Mouse (Mus musculus): ENCODE results near the gene Scrn1. TPM values are rescaled to one million over a fixed set of nuclear protein-coding genes. Genes with fewer than 3 reads are reported as not detected.

Gene Scrn1
- polyA plus RNA-seq, 1 experiment = 12.7 TPM

DNA sequence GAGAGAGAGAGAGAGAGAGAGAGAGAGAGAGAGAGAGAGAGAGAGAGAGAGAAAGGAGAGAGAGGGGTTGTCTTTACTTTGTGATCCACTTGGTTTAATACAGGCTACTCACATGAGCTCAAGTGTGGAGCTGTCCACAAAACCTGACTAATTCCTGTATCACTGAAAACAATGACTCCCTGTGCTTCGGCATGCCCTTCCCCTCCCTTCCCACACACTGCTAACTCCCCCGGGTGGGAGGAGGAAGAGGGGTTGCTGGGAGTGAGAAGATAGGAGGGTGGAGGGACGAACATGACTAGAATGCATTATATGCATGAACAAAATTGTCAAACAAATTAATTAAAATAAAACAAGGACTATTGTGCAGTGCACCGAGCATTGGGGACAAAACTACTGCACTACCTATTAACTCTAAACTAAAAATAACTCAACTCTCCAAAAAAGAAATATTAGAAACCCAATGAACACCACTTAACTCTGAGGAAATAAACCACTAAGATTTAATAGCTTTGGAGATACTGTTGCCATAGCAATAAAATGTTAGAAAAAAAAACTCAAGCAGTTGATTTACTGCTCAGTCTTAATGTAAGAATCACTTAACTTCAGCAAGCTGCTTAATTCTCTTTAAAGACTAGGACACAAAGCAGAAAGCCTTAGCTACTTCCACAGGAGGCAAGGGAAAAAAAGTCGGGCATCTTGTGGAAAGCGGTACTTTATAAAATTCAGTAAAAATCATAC, 7.1 kb upstream of the Scrn1 start:
- Histone ChIP-seq H3K4me1 (ENCODE audit: control insufficient read depth, insufficient read depth, low read length) (no peaks in the 10 kb centered on the region), H3K4me3 (replicated peaks; ENCODE audit: extremely low read depth, low read depth, low read length) (no peak overlapping the region)
- no peak for DNase-seq
- WGBS = 31% methylated on average over 6 of the region's 6 CpGs
- no peak for TF ChIP-seq POLR2A (IDR thresholded peaks at IDR 0.05; ENCODE audit: borderline replicate concordance, extremely low read depth, low read depth, low read length)
- no peak for TF ChIP-seq CTCF (IDR thresholded peaks at IDR 0.05; ENCODE audit: insufficient read depth, low read length)

DNA sequence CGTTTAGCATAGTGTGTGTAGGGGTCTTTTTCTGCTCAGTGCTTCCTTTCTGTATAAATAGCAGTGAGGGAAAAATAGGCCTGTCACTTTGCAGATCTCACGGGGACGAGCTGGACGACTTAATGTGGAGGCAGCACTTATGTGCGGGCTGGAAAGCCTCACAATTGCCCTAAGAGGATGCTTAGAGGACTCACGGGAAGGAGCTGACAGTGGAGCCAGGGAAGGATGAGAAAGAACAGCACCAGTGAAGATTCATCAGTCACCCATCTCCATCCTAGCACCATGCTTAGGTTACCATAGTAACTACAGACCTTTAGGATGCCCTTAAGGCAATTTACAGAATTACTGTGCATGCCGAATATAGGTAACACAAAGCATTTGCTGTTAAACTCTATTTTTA, 3.5 kb upstream of the Scrn1 start:
- DNase-seq = no peak
- 65% methylated on average over 7 of the region's 7 CpGs for WGBS
- no peak for TF ChIP-seq POLR2A (IDR thresholded peaks at IDR 0.05; ENCODE audit: borderline replicate concordance, extremely low read depth, low read depth, low read length)
- TF ChIP-seq CTCF (IDR thresholded peaks at IDR 0.05; ENCODE audit: insufficient read depth, low read length) = no peak
- H3K4me1 ChIP-seq (ENCODE audit: control insufficient read depth, insufficient read depth, low read length) = peaks cover 3% of the 10 kb centered on the region; the same call in 1 of the 2 replicates
- no peak overlapping the region for H3K4me3 ChIP-seq (replicated peaks; ENCODE audit: extremely low read depth, low read depth, low read length)

DNA sequence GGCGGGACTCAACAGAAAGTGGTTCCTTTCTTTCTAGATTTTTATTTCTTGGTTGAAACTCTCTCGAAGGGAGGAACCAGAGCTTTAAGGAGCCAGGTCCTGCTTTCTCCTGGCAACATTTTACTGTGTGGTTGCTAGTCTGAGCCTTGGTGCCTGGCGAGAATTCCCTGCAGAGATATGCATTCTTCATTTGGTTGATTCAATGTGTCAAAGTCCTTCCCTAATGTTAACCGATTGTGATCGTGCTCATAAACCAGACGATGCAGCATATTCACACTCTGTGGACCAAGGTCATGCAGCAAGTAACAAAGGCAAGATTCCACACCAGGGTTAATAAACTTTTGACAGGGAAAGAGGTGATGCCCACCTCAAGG, 244 bp upstream of the Scrn1 start:
- no peak for DNase-seq
- TF ChIP-seq CTCF (IDR thresholded peaks at IDR 0.05; ENCODE audit: insufficient read depth, low read length) = no peak
- no peak for TF ChIP-seq POLR2A (IDR thresholded peaks at IDR 0.05; ENCODE audit: borderline replicate concordance, extremely low read depth, low read depth, low read length)
- H3K4me3 ChIP-seq (replicated peaks; ENCODE audit: extremely low read depth, low read depth, low read length) = no peak overlapping the region
- 13% methylated on average over 6 of the region's 6 CpGs for WGBS
- H3K4me1 ChIP-seq (ENCODE audit: control insufficient read depth, insufficient read depth, low read length) = peaks cover 3% of the 10 kb centered on the region; the same call in 1 of the 2 replicates

DNA sequence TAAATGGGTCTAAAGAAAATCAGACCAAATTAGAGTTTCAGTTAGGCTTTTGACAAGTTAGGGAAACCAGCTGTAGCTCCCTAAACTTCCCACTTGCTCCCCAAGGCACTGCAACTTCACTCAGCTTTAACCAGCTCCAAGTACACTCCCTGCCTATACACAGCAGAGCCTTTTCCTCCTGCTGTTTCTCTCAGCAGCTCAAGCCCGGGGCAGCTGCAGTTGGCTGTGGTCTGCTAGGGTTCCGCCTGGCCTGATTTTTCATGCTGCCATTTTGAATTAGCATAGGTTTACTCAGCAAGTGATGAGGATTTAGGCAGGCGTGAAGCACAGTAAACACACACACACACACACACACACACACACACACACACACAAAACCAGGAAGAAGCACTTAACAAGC, 1.3 kb downstream of the Scrn1 start:
- no peak for DNase-seq
- TF ChIP-seq CTCF (IDR thresholded peaks at IDR 0.05; ENCODE audit: insufficient read depth, low read length) (no peak), POLR2A (IDR thresholded peaks at IDR 0.05; ENCODE audit: borderline replicate concordance, extremely low read depth, low read depth, low read length) (no peak)
- Histone ChIP-seq H3K4me1 (ENCODE audit: control insufficient read depth, insufficient read depth, low read length) (peaks cover 3% of the 10 kb centered on the region; the same call in 1 of the 2 replicates), H3K4me3 (replicated peaks; ENCODE audit: extremely low read depth, low read depth, low read length) (no peak overlapping the region)
- 69% methylated on average over 3 of the region's 3 CpGs for WGBS

DNA sequence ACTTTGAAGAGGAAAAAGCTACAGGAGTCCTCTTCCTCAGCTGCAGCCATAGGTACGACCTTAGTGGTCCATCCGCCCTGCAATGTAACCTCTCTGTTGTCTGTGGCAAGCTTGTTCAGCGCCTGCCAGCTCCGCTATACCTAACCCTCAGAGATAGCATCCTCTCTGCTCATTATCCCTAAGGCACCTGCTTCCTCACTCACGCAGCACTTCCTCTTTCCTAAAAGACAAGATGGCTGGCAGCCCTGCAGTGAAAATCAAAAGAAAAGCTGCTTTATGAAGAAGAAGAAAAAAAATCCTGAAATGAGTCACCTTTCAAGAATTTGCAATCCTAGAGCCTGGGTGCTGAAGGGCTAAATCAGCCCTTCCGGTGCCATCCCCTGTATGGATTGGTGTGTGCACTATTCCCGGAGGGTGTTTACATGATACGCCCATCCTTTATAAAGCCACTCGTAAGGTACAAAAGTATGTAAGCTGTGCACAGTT, 1.7 kb downstream of the Scrn1 start:
- H3K4me1 ChIP-seq (ENCODE audit: control insufficient read depth, insufficient read depth, low read length) = peaks cover 3% of the 10 kb centered on the region; the same call in 1 of the 2 replicates
- DNase-seq = no peak
- TF ChIP-seq CTCF (IDR thresholded peaks at IDR 0.05; ENCODE audit: insufficient read depth, low read length) = no peak
- TF ChIP-seq POLR2A (IDR thresholded peaks at IDR 0.05; ENCODE audit: borderline replicate concordance, extremely low read depth, low read depth, low read length) = no peak
- H3K4me3 ChIP-seq (replicated peaks; ENCODE audit: extremely low read depth, low read depth, low read length) = no peak overlapping the region
- WGBS = 63% methylated on average over 9 of the region's 9 CpGs

DNA sequence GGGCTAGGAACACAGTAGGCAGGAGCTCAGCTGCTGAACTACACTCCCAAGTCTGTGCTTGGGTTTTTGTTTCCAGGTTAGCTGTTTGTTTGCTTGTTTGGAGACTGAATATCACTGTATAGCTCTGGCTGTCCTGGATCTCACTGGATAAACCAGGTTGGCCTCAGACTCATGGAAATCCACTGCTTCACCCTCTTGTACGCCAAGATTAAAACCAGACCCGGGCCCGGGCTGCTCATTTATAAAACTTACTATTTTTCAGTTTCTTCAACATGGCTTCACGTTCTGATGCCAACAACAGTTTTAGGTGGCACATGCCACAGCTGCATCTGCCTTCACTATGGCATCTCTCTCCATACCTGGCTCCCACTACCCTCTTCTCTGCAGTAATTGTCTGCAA, 2.7 kb downstream of the Scrn1 start:
- no peak for DNase-seq
- H3K4me1 ChIP-seq (ENCODE audit: control insufficient read depth, insufficient read depth, low read length) = peaks cover 3% of the 10 kb centered on the region; the same call in 1 of the 2 replicates
- no peak overlapping the region for H3K4me3 ChIP-seq (replicated peaks; ENCODE audit: extremely low read depth, low read depth, low read length)
- WGBS = 93% methylated on average over 4 of the region's 4 CpGs
- TF ChIP-seq POLR2A (IDR thresholded peaks at IDR 0.05; ENCODE audit: borderline replicate concordance, extremely low read depth, low read depth, low read length) = no peak
- TF ChIP-seq CTCF (IDR thresholded peaks at IDR 0.05; ENCODE audit: insufficient read depth, low read length) = no peak

DNA sequence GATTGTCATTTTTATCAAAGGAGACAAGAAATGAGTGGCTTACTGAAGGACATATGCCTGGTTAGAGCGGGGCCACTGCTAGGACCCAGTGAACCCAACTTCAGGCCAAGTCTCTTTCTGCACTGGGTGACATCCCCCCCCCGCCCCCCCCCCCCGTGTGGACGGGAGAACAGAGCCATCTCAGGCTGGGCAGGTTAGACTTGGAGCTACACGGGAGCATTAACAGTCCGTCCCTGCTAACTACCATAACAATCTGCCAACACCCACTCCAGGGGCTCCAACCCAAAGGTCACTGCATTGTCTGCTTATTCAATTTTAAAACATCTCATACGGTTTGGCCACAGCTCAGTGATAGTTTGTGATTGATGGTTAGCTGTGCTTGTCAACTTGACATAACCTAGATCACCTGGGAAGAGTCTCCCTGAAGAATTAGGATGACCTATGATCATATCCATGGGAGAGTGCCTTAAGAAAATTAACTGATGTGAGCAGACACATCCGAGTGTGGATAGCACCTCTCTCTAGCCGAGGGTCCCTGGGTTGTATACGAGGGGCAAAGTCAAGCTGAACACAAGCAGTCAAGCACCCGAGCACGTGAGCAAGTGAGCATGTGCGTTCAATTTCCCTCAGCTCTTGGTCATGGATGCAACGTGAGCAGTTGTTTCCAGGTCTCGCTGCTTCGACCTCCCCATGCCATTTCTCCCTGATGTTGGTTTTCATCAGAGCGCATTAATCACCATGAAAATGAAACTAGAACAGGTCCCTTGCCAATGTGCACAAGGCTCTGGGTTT, 4.1 kb downstream of the Scrn1 start:
- TF ChIP-seq POLR2A (IDR thresholded peaks at IDR 0.05; ENCODE audit: borderline replicate concordance, extremely low read depth, low read depth, low read length) (no peak), CTCF (IDR thresholded peaks at IDR 0.05; ENCODE audit: insufficient read depth, low read length) (no peak)
- DNase-seq = no peak
- 65% methylated on average over 17 of the region's 17 CpGs for WGBS
- H3K4me3 ChIP-seq (replicated peaks; ENCODE audit: extremely low read depth, low read depth, low read length) = no peak overlapping the region
- H3K4me1 ChIP-seq (ENCODE audit: control insufficient read depth, insufficient read depth, low read length) = peaks cover 3% of the 10 kb centered on the region; the same call in 1 of the 2 replicates

DNA sequence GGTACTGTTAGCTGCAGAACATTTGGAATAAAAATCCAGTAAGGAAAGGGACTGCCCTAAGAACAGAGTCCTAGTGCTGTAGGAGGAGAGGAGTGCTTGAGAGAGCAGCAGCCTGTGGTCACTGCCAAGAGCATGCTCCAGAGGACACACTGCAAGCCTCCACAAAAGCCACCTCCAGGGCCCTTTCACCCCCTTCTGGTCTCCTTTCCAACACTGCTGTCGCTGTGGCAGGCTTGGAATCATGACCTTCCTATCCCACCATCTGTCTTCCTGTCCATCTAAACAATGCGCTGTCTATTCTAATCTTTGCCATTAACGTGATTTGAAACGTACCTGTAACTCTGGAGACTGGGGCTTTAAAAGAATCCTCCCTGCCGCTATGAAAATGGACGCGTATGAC, 7.8 kb downstream of the Scrn1 start:
- TF ChIP-seq POLR2A (IDR thresholded peaks at IDR 0.05; ENCODE audit: borderline replicate concordance, extremely low read depth, low read depth, low read length) (no peak), CTCF (IDR thresholded peaks at IDR 0.05; ENCODE audit: insufficient read depth, low read length) (no peak)
- no peak overlapping the region for H3K4me3 ChIP-seq (replicated peaks; ENCODE audit: extremely low read depth, low read depth, low read length)
- H3K4me1 ChIP-seq (ENCODE audit: control insufficient read depth, insufficient read depth, low read length) = peaks cover 2% of the 10 kb centered on the region; the same call in 1 of the 2 replicates
- no peak for DNase-seq
- 62% methylated on average over 7 of the region's 7 CpGs for WGBS

DNA sequence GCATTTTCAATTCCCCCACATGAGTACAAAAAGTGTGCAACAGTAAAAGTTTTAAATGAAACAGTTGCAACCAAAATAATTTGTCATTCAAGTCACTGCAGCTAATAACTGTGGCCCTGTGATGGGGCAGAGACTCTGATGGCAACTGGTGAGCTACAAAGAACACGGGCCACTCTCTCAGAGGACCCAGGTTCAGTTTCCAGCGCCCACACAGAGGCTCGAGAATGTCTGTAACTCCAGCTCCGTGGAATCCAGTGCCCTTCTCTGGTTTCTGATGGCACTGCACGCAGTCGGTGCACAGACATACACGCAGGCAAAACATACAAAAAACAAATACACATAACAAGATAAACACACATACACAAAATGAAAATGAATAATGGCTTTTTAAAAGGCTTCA, 8.6 kb downstream of the Scrn1 start:
- no peak for DNase-seq
- 89% methylated on average over 7 of the region's 7 CpGs for WGBS
- Histone ChIP-seq H3K4me3 (replicated peaks; ENCODE audit: extremely low read depth, low read depth, low read length) (no peak overlapping the region), H3K4me1 (ENCODE audit: control insufficient read depth, insufficient read depth, low read length) (peaks cover 2% of the 10 kb centered on the region; the same call in 1 of the 2 replicates)
- TF ChIP-seq CTCF (IDR thresholded peaks at IDR 0.05; ENCODE audit: insufficient read depth, low read length) (no peak), POLR2A (IDR thresholded peaks at IDR 0.05; ENCODE audit: borderline replicate concordance, extremely low read depth, low read depth, low read length) (no peak)

All from lung, adult 2 months (tissue).